17 mouse cellular contexts compared by ENCODE assay signal in the genomic region with DNA sequence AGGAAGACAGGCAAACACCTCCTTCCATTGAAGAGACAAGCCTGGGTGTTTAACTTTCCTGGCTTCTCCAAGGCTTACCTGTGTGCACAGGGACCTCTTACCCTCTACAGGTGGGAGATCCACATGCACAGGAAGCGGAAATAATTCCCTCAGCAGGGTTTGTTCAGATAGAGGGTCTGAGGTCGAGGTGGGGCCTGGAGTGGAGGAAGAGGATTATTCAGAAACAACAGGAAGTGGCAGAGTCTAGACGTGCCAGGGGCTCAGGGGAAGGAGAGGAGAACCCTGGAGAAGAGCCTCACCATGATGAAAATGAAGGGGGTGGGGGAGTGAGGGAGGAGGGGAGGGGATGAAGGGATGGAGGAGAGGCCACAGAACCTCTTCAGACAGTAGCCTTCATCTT. TPM values are rescaled to one million over a fixed set of nuclear protein-coding genes. Genes with fewer than 3 reads are reported as not detected.
"Had no signal": no experiment of that assay in that cellular context is flagged by ENCODE, and none has a peak within 500 bp of the region (broad histone marks: within the 10 kb centered on the region; RNA-seq: fewer than 3 reads in every experiment).

No protein-coding gene starts in this region.

RNA-seq across cellular contexts. Expression of gene Ceacam15, which starts 4.7 kb away (rescaled TPM):
- polyA plus RNA-seq: liver, embryonic 13.5 days; liver, embryonic 15.5 days; liver, postnatal 0 days; lung, adult 2 months; lung, embryonic 15.5 days; lung, postnatal 0 days; macrophage; midbrain, embryonic 11.5 days; midbrain, embryonic 13.5 days; midbrain, embryonic 15.5 days; midbrain, postnatal 0 days; neural tube, embryonic 12.5 days; neural tube, embryonic 14.5 days; small intestine, adult 2 months; stomach, embryonic 14.5 days; stomach, embryonic 16.5 days; urinary bladder, adult 2 months had no signal

RNA-seq across cellular contexts. Expression of gene Ceacam9, which starts 41.5 kb away (rescaled TPM):
- polyA plus RNA-seq: liver, embryonic 13.5 days; liver, embryonic 15.5 days; liver, postnatal 0 days; lung, adult 2 months; lung, embryonic 15.5 days; lung, postnatal 0 days; macrophage; midbrain, embryonic 11.5 days; midbrain, embryonic 13.5 days; neural tube, embryonic 12.5 days; small intestine, adult 2 months; stomach, embryonic 14.5 days; stomach, embryonic 16.5 days; urinary bladder, adult 2 months had no signal
